Mouse (Mus musculus) heart, adult 2 months (tissue): ENCODE measurements at regions not wholly inside any gene's neighbourhood (a gene's known extent, or its start where the extent isn't known, plus 50 kb on each side); places are given as distances from the start of the nearest gene placed in this dataset.

ENCODE experiments used
- DNase-seq, 2 experiments: peaks; one replicate each; pipeline ENCODE4 v3.0.0; 2021
- H3K27ac ChIP-seq: fragments of 200-600 bp; 2 replicates; pipeline ENCODE4 v1.8.1; 2022
- H3K27me3 ChIP-seq: fragments of 200-500 bp; 2 replicates; pipeline ENCODE4 v1.6.1; 2012; ENCODE audit warnings: mild to moderate bottlenecking, low read length, inconsistent platforms, mixed read lengths; ENCODE audit not compliant: control insufficient read depth, insufficient read depth
- H3K36me3 ChIP-seq: fragments of 200-500 bp; 2 replicates; pipeline ENCODE4 v1.6.1; 2012; ENCODE audit warnings: low read length, inconsistent platforms; ENCODE audit not compliant: control insufficient read depth, insufficient read depth
- H3K4me1 ChIP-seq: fragments of 200-500 bp; 2 replicates; pipeline ENCODE4 v1.6.1; 2011; ENCODE audit warnings: low read length; ENCODE audit not compliant: control insufficient read depth, insufficient read depth
- H3K4me3 ChIP-seq: fragments of 200-600 bp; 2 replicates; pipeline ENCODE4 v1.8.1; 2022
- H3K79me2 ChIP-seq: fragments of 200-500 bp; replicated peaks from 2 replicates; pipeline ENCODE4 v1.6.1; 2012; ENCODE audit warnings: mild to moderate bottlenecking, inconsistent platforms, low read length, moderate library complexity, mixed read lengths; ENCODE audit not compliant: control insufficient read depth, insufficient read depth
- H3K9ac ChIP-seq: fragments of 200-500 bp; 2 replicates; pipeline ENCODE4 v1.6.1; 2012; ENCODE audit warnings: low read depth, mild to moderate bottlenecking, control low read depth, inconsistent platforms, low read length, mixed read lengths
- CTCF ChIP-seq: fragments of 200-600 bp; IDR thresholded peaks from 2 replicates; pipeline ENCODE4 v1.8.1; 2022; ENCODE audit warnings: antibody characterized with exemption, mild to moderate bottlenecking, moderate library complexity
- EP300 ChIP-seq: fragments of 200-500 bp; IDR thresholded peaks from 2 replicates; pipeline ENCODE4 v1.6.1; 2011; ENCODE audit warnings: low read depth, low read length, control low read depth; ENCODE audit not compliant: insufficient read depth
- POLR2A ChIP-seq: fragments of 200-500 bp; IDR thresholded peaks from 2 replicates; pipeline ENCODE4 v1.6.1; 2011; ENCODE audit warnings: mild to moderate bottlenecking, low read depth, low read length, control low read depth; ENCODE audit not compliant: insufficient read depth
- WGBS: fragments of 180-500 bp; shearing (Covaris S2); methylation state at CpG from one replicate; pipeline ENCODE4 v1.1.7; 2018; 5-methylcytosine and 5-hydroxymethylcytosine counted together
- intact Hi-C: fragments of 180-260 bp; cut with DNase I; formaldehyde crosslinking; loops from one replicate; pipeline ENCODE4 v1.15.1; 2025

DNA sequence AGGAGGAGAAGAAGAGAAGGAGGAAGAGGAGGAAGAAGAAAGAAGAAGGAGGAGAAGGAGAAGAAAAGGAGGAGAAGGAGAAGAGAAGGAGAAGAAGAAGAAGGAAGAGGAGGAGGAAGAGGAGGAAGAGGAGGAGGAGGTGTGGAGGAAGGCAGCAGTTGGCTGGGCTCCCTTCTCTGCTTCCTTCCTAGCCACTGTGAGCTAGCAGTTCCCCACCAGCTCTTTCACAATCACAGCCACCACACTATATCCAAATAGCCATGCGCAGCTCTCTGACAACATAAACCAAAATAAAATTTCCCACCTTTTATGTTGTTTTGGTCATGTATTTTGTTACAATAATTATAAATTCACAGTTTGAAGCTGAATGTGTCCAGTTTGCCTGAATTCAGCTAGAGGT is 345.3 kb upstream of the Ercc4 start:
- Histone ChIP-seq H3K79me2 (no peaks in the 10 kb centered on the region), H3K27ac (no peak overlapping the region), H3K4me3 (no peak overlapping the region), H3K27me3 (no peaks in the 10 kb centered on the region), H3K36me3 (no peaks in the 10 kb centered on the region), H3K4me1 (no peaks in the 10 kb centered on the region), H3K9ac (no peak overlapping the region)
- intact Hi-C loops = no loop called here
- no peak for DNase-seq
- no peak for TF ChIP-seq CTCF
- no peak for TF ChIP-seq POLR2A
- TF ChIP-seq EP300 = no peak
- 89% methylated on average over 1 of the region's 1 CpGs for WGBS

DNA sequence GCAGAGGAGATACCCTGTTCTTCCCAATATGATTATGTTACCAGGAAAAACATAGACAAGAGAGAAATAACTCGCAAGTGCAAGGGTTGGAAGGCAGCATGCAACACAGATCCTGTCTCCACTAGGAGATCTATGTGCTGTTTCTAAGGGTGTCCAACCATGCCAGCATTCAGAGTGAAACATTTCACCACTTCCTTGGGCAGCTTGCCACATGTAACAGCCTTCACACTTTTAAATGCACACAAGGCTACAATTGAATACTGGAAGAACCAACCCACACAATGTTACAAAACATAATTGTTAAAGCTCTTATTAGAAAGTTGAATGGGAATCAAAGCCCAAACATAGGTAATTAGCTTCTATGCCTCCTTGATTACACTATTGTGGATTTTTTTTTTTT is 344.9 kb upstream of the Ercc4 start:
- TF ChIP-seq POLR2A (no peak), EP300 (no peak), CTCF (no peak)
- Histone ChIP-seq H3K4me1 (no peaks in the 10 kb centered on the region), H3K27me3 (no peaks in the 10 kb centered on the region), H3K9ac (no peak overlapping the region), H3K27ac (no peak overlapping the region), H3K36me3 (no peaks in the 10 kb centered on the region), H3K79me2 (no peaks in the 10 kb centered on the region), H3K4me3 (no peak overlapping the region)
- 41% methylated on average over 1 of the region's 1 CpGs for WGBS
- intact Hi-C loops = no loop called here
- no peak for DNase-seq

DNA sequence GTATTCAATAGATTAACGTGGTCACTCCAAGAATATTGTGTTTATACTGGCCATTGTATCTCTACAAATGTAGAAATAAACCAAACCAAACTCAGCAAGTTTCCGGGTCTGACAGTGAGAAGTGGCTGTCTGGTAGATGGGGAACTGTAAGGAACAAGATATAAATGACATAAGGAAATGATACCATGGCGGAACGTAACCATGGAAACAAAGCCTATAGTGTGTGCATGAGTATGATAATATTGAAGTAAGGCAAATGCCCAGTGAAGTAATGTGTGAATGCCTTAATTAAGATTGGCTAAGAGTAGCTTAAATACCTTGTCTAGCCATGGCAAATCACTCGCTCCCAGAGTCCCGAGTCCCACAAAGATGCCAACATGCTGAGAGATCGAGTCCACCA is 342.6 kb upstream of the Ercc4 start:
- Histone ChIP-seq H3K27me3 (no peaks in the 10 kb centered on the region), H3K36me3 (no peaks in the 10 kb centered on the region), H3K79me2 (no peaks in the 10 kb centered on the region), H3K9ac (no peak overlapping the region), H3K4me3 (no peak overlapping the region), H3K27ac (no peak overlapping the region), H3K4me1 (no peaks in the 10 kb centered on the region)
- 81% methylated on average over 7 of the region's 7 CpGs for WGBS
- TF ChIP-seq CTCF = no peak
- no peak for TF ChIP-seq EP300
- TF ChIP-seq POLR2A = no peak
- intact Hi-C loops = no loop called here
- no peak for DNase-seq

DNA sequence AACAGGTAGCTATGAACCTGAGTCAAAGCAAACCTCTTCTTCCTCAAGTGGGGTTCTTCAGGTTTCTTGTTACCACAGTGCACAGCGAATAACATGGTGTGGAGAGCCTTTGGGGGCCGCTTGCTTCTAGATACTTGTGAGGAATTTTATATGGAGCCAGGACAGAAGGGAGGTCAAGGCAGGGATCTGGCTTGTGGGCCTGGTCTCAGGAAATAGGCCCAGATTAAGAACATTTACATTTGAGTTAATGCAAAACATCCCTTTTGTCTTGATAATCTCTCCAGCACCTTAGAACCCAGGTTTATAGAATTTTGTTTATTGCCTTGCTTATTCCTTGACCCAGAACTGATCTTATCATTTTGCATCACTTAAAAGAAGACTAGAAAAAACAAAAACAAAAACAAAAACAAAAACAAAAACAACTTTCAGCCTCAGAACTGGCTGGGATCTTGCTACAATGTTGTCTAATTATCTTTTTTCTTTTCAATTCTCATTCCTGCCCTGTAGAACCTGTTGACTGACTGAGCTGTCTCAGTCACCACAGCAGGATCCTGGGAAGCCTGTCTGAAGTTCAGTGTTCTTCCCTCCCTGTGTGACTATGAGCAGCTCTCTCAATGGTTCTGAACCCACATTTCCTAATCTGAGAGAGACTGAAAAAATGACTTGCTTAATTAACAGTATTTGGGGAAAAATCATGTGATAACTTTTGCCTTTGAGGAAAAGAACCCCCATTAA is 341.2 kb upstream of the Ercc4 start:
- no peak for TF ChIP-seq POLR2A
- no peak for TF ChIP-seq CTCF
- no peak for TF ChIP-seq EP300
- intact Hi-C loops = no loop called here
- no peak overlapping the region for H3K9ac ChIP-seq
- WGBS = 74% methylated on average over 2 of the region's 2 CpGs
- no peak overlapping the region for H3K27ac ChIP-seq
- no peaks in the 10 kb centered on the region for H3K4me1 ChIP-seq
- H3K27me3 ChIP-seq = no peaks in the 10 kb centered on the region
- no peaks in the 10 kb centered on the region for H3K36me3 ChIP-seq
- H3K4me3 ChIP-seq = no peak overlapping the region
- DNase-seq = no peak
- no peaks in the 10 kb centered on the region for H3K79me2 ChIP-seq

DNA sequence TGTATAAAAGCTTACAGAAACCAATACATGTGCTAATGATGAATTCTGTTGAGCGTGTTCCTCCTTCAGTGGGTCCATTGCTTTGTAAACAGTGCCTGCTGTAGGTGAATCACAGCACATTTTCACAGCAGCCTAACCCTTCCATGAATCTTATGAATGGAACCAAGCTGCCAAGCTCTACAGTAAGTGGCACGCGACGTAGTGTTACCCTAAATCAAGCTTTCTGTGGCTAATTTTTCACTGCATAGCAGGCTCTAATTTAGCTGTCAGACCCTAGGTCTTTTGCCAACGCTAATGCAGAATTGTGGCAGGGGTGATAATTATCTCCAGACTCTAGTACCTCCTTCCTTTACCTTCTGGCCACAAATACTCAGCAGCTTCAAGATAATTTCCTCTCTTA is 339.0 kb upstream of the Ercc4 start:
- WGBS = 88% methylated on average over 5 of the region's 5 CpGs
- Histone ChIP-seq H3K27me3 (no peaks in the 10 kb centered on the region), H3K4me3 (no peak overlapping the region), H3K9ac (no peak overlapping the region), H3K27ac (no peak overlapping the region), H3K36me3 (no peaks in the 10 kb centered on the region), H3K79me2 (no peaks in the 10 kb centered on the region), H3K4me1 (no peaks in the 10 kb centered on the region)
- no peak for TF ChIP-seq POLR2A
- no peak for TF ChIP-seq CTCF
- TF ChIP-seq EP300 = no peak
- intact Hi-C loops = no loop called here
- no peak for DNase-seq

DNA sequence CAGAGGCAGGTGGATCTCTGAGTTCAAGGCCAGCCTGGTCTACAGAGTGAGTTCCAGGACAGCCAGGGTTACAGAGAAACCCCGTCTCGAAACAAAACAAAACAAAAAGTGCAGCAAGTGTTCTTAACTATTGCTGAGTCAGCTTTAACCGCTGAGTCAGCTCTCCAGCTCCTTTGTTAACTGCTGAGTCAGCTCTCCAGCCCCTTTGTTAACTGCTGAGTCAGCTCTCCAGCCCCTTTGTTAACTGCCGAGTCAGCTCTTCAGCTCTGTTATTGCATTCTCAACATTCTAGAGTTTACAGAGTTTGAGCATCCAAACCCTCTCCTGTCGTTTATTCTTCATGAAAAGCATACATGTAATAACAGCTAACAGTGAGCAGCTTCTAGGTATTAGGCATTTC is 336.9 kb upstream of the Ercc4 start:
- Histone ChIP-seq H3K27me3 (no peaks in the 10 kb centered on the region), H3K4me1 (no peaks in the 10 kb centered on the region), H3K9ac (no peak overlapping the region), H3K27ac (no peak overlapping the region), H3K36me3 (no peaks in the 10 kb centered on the region), H3K4me3 (no peak overlapping the region), H3K79me2 (no peaks in the 10 kb centered on the region)
- TF ChIP-seq EP300 (no peak), POLR2A (no peak), CTCF (no peak)
- 82% methylated on average over 5 of the region's 5 CpGs for WGBS
- DNase-seq = no peak
- intact Hi-C loops = no loop called here
